Mouse (Mus musculus) stomach, postnatal 0 days (tissue): Measurements from ENCODE around the gene Stk11ip. TPM values are rescaled to one million over a fixed set of nuclear protein-coding genes. Genes with fewer than 3 reads are reported as not detected.

Experiments
- ATAC-seq: fragments of 200-750 bp; cut with Nextera tagmentation; 2 replicates; pipeline ENCODE4 v1.8.0; 2017; ENCODE audit not compliant: low FRiP score, low TSS enrichment
- DNase-seq: peaks from one replicate; pipeline ENCODE4 v3.0.0-alpha.2; 2016; ENCODE audit warnings: low spot score
- H3K27ac ChIP-seq: fragments of 300-500 bp; sonication (generic); replicated peaks from 2 replicates; pipeline ENCODE4 v1.5.1; 2014; ENCODE audit warnings: mild to moderate bottlenecking, control low read depth
- H3K27me3 ChIP-seq: fragments of 300-500 bp; sonication (generic); 2 replicates; pipeline ENCODE4 v1.6.1; 2014; ENCODE audit warnings: low read length; ENCODE audit not compliant: control insufficient read depth, insufficient read depth
- H3K36me3 ChIP-seq: fragments of 300-500 bp; sonication (generic); 2 replicates; pipeline ENCODE4 v1.6.1; 2014; ENCODE audit warnings: low read length, mixed read lengths; ENCODE audit not compliant: control insufficient read depth, insufficient read depth
- H3K4me1 ChIP-seq: fragments of 300-500 bp; sonication (generic); replicated peaks from 2 replicates; pipeline ENCODE4 v1.6.1; 2014; ENCODE audit warnings: antibody characterized with exemption; ENCODE audit not compliant: control insufficient read depth, insufficient read depth
- H3K4me2 ChIP-seq: fragments of 300-500 bp; sonication (generic); replicated peaks from 2 replicates; pipeline ENCODE4 v1.6.1; 2014; ENCODE audit warnings: low read depth, mild to moderate bottlenecking, control low read depth, moderate library complexity
- H3K4me3 ChIP-seq: fragments of 300-500 bp; sonication (generic); 2 replicates; pipeline ENCODE4 v1.5.1; 2014; ENCODE audit warnings: low read depth, low read length, control low read depth
- H3K9ac ChIP-seq: fragments of 300-500 bp; sonication (generic); 2 replicates; pipeline ENCODE4 v1.6.1; 2014; ENCODE audit warnings: mild to moderate bottlenecking, low read length, control low read depth, mixed read lengths
- H3K9me3 ChIP-seq: fragments of 300-500 bp; sonication (generic); 2 replicates; pipeline ENCODE4 v1.6.1; 2016; ENCODE audit warnings: low read length; ENCODE audit not compliant: control insufficient read depth
- CTCF ChIP-seq: IDR thresholded peaks from 2 replicates; pipeline ENCODE4 v1.5.1; 2016; ENCODE audit warnings: antibody characterized with exemption, low read depth, mild to moderate bottlenecking, moderate library complexity
- EP300 ChIP-seq: optimal IDR thresholded peaks from 2 replicates; pipeline ENCODE3; 2016; ENCODE audit warnings: antibody characterized with exemption
- WGBS: fragments of 180-500 bp; shearing (Covaris S2); extraction: QIAGEN DNeasy Blood & Tissue Kit; methylation state at CpG from one replicate; pipeline ENCODE4 v1.1.7; 2014; 5-methylcytosine and 5-hydroxymethylcytosine counted together
- polyA plus RNA-seq: library from polyadenylated mRNA; unstranded; fragments of >200 nt; fragmentation: Nextera tagmentation; extraction: Ambion mirVana; gene quantifications from 2 replicates; pipeline ENCODE4 v1.2.1, GENCODE M21; 2015

Stk11ip gene
- polyA plus RNA-seq, 1 experiment from 2014 or later, result 6.7 TPM

- Histone ChIP-seq H3K27me3 (no peaks in the 10 kb centered on the region), H3K9me3 (no peaks in the 10 kb centered on the region), H3K4me3 (no peak overlapping the region), H3K36me3 (no peaks in the 10 kb centered on the region; the same call in 1 of the 2 replicates), H3K27ac (no peak overlapping the region), H3K4me1 (no peaks in the 10 kb centered on the region), H3K4me2 (no peak overlapping the region), H3K9ac (no peak overlapping the region)
- ATAC-seq (no peak), DNase-seq (no peak)
- TF ChIP-seq CTCF (no peak), EP300 (no peak)
- WGBS, result 88% methylated on average over 3 of the region's 3 CpGs
These were observed 26.8 kb downstream of the Stk11ip start for GRCm38 (mm10) chr1:75548083-75548482.

DNA sequence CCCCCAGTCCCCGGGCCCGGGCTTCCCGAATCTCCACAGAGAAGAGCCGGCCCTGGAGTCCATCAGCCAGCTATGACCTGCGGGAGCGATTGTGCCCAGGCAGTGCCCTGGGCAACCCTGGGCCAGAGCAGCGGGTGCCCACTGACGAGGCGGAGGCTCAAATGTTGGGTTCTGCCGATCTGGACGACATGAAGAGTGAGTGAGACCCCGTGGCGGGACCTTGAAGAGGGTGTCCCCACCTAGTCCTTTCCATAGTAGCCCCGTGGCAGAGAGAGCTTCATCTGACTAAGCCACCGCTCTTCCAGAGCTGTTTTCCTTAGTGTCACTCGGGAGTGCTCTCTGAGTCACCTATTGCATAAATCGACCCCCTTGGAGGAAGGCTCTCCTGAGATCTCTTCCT lies 27.5 kb downstream of the Stk11ip start:
- Histone ChIP-seq H3K36me3 (no peaks in the 10 kb centered on the region; the same call in 1 of the 2 replicates), H3K9ac (no peak overlapping the region), H3K27me3 (no peaks in the 10 kb centered on the region), H3K4me1 (no peaks in the 10 kb centered on the region), H3K9me3 (no peaks in the 10 kb centered on the region), H3K4me2 (no peak overlapping the region), H3K4me3 (no peak overlapping the region), H3K27ac (no peak overlapping the region)
- DNase-seq (no peak), ATAC-seq (no peak)
- TF ChIP-seq CTCF (no peak), EP300 (no peak)
- WGBS, result 84% methylated on average over 17 of the region's 17 CpGs

DNA sequence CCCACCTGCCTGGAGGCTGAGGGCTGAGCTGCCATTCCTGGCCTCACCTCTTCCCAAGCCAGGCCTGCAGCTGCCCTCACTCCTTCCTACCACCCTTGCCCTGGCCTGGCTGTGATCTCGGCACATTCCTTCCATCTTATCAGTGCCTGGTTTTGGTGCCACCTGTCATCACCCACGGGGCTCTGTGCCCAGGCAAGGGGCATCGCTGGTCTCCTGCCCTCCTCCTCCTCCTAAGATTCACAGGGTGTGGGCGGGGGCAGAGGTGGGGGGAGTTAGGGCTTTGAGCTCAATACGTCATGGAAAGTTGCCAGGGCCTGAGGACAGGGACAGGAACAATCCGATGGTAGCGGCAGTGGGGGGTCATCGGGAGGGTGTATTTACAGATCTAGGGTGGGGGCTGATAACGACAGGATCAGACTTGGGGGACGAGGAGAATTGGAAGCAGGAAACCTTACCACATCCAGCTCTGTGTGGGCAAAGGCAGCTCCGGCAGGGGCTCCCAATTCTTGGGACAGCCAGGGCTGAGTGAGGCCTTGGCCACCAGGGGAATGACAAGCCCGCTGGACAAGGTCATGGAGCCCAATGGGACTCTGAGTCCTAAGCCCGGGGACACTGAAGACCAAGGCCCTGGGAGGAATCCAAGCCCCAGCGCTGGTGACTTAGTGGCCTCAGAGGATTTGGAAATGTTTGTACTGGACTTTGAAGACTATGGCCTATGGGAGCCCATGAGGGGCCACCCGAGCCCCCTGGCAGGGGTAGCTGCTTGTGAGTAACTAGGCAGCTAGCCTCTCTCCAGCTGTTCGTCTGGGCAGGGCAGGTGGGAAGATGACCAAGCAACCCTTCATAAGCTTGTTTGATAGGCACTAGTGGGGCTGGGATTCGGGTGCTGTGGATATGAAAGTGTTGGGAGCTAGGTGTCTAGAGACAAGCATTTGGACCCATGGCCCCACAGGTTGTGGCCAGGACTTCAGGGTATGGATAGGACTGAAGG lies 28.3 kb downstream of the Stk11ip start:
- no peak for ATAC-seq
- Histone ChIP-seq H3K36me3 (no peaks in the 10 kb centered on the region; the same call in 1 of the 2 replicates), H3K4me2 (no peak overlapping the region), H3K27me3 (no peaks in the 10 kb centered on the region), H3K4me1 (no peaks in the 10 kb centered on the region), H3K9me3 (no peaks in the 10 kb centered on the region), H3K9ac (no peak overlapping the region), H3K4me3 (no peak overlapping the region), H3K27ac (no peak overlapping the region)
- DNase-seq, result no peak
- TF ChIP-seq CTCF (no peak), EP300 (no peak)
- WGBS, result 67% methylated on average over 17 of the region's 17 CpGs

- Histone ChIP-seq H3K4me2 (no peak overlapping the region), H3K36me3 (no peaks in the 10 kb centered on the region; the same call in 1 of the 2 replicates), H3K9ac (no peak overlapping the region), H3K4me1 (no peaks in the 10 kb centered on the region), H3K9me3 (no peaks in the 10 kb centered on the region), H3K27ac (no peak overlapping the region), H3K4me3 (no peak overlapping the region), H3K27me3 (no peaks in the 10 kb centered on the region)
- DNase-seq (no peak), ATAC-seq (no peak)
- 71% methylated on average over 15 of the region's 15 CpGs for WGBS
- TF ChIP-seq CTCF (no peak), EP300 (no peak)
These were observed 29.3 kb downstream of the Stk11ip start for GRCm38 (mm10) chr1:75550586-75550985.

- H3K27ac ChIP-seq, result no peak overlapping the region
- no peak for ATAC-seq
- no peaks in the 10 kb centered on the region; the same call in 1 of the 2 replicates for H3K36me3 ChIP-seq
- TF ChIP-seq EP300 (no peak), CTCF (no peak)
- 0 out of 2 replicates have a peak, but pooled peaks cover 2% of the 10 kb centered on the region for H3K4me1 ChIP-seq
- no peak overlapping the region for H3K9ac ChIP-seq
- 78% methylated on average over 7 of the region's 7 CpGs for WGBS
- DNase-seq, result no peak
- H3K27me3 ChIP-seq, result no peaks in the 10 kb centered on the region
- no peak overlapping the region for H3K4me2 ChIP-seq
- no peaks in the 10 kb centered on the region for H3K9me3 ChIP-seq
- no peak overlapping the region for H3K4me3 ChIP-seq
These were observed 34.4 kb downstream of the Stk11ip start for GRCm38 (mm10) chr1:75555680-75556079.

GRCm38 (mm10) chr1:75556143-75556781 lies 34.9 kb downstream of the Stk11ip start:
- whole genome bisulfite sequencing, result 83% methylated on average over 9 of the region's 9 CpGs
- no peak overlapping the region for H3K4me3 ChIP-seq
- TF ChIP-seq EP300 (no peak), CTCF (no peak)
- no peak overlapping the region for H3K4me2 ChIP-seq
- DNase-seq (no peak), ATAC-seq (no peak)
- no peak overlapping the region for H3K27ac ChIP-seq
- H3K9me3 ChIP-seq, result no peaks in the 10 kb centered on the region
- H3K27me3 ChIP-seq, result no peaks in the 10 kb centered on the region
- H3K9ac ChIP-seq, result no peak overlapping the region
- no peaks in the 10 kb centered on the region for H3K36me3 ChIP-seq
- 0 out of 2 replicates have a peak, but pooled peaks cover 2% of the 10 kb centered on the region for H3K4me1 ChIP-seq
